Mouse (Mus musculus) embryo, embryonic 10 days (tissue): Measurements from ENCODE around the gene Nrxn1.
"Not testable (repeated sequence)": the region's sequence is repeated elsewhere in the genome, so short reads cannot be mapped to it uniquely, and the experiment has no call there.

Experiments used
- DNase-seq: peaks from one replicate; pipeline ENCODE4 v3.0.0-alpha.2; 2015; ENCODE audit warnings: low spot score

The Nrxn1 gene

GRCm38 (mm10) chr17:90269143-90269542, 823.7 kb downstream of the Nrxn1 start:
- no peak for DNase-seq

GRCm38 (mm10) chr17:90253451-90254131, 839.3 kb downstream of the Nrxn1 start:
- DNase-seq: peak; percentile 9

GRCm38 (mm10) chr17:90252196-90252595, 840.7 kb downstream of the Nrxn1 start:
- DNase-seq: no peak

- DNase-seq: no peak
Observed at GRCm38 (mm10) chr17:90247071-90247849, 845.6 kb downstream of the Nrxn1 start.

GRCm38 (mm10) chr17:90244339-90244738, 848.5 kb downstream of the Nrxn1 start:
- no peak for DNase-seq

- no peak for DNase-seq
Observed at GRCm38 (mm10) chr17:90238964-90239363, 853.9 kb downstream of the Nrxn1 start.

- DNase-seq: no peak
Observed at GRCm38 (mm10) chr17:90238517-90238916, 854.4 kb downstream of the Nrxn1 start.

- not testable (repeated sequence) for DNase-seq
Observed at GRCm38 (mm10) chr17:90235674-90236073, 857.2 kb downstream of the Nrxn1 start.

GRCm38 (mm10) chr17:90234806-90235205, 858.1 kb downstream of the Nrxn1 start:
- DNase-seq: no peak

GRCm38 (mm10) chr17:90208547-90208946, 884.3 kb downstream of the Nrxn1 start:
- DNase-seq: no peak

GRCm38 (mm10) chr17:90207617-90208016, 885.3 kb downstream of the Nrxn1 start:
- DNase-seq: no peak

- no peak for DNase-seq
Observed at GRCm38 (mm10) chr17:90203993-90204392, 888.9 kb downstream of the Nrxn1 start.

GRCm38 (mm10) chr17:90202785-90203184, 890.1 kb downstream of the Nrxn1 start:
- DNase-seq: no peak

- DNase-seq: no peak
Observed at GRCm38 (mm10) chr17:90196772-90197171, 896.1 kb downstream of the Nrxn1 start.

GRCm38 (mm10) chr17:90141602-90142001, 951.3 kb downstream of the Nrxn1 start:
- DNase-seq: peak; percentile 38

- DNase-seq: no peak
Observed at GRCm38 (mm10) chr17:90130836-90131235, 962.0 kb downstream of the Nrxn1 start.

- DNase-seq: no peak
Observed at GRCm38 (mm10) chr17:90129183-90129582, 963.7 kb downstream of the Nrxn1 start.

- no peak for DNase-seq
Observed at GRCm38 (mm10) chr17:90127561-90127960, 965.3 kb downstream of the Nrxn1 start.

GRCm38 (mm10) chr17:90122796-90123481, 969.9 kb downstream of the Nrxn1 start:
- no peak for DNase-seq

- no peak for DNase-seq
Observed at GRCm38 (mm10) chr17:90116241-90116640, 976.6 kb downstream of the Nrxn1 start.

GRCm38 (mm10) chr17:90094999-90095398, 997.9 kb downstream of the Nrxn1 start:
- DNase-seq: no peak

- DNase-seq: peak; percentile 92
Observed at GRCm38 (mm10) chr17:90088314-90088650, 1004.6 kb downstream of the Nrxn1 start.
